Mouse (Mus musculus) erythroblast, embryonic 14.5 days (primary cell): ENCODE data around the gene Lrrc10. TPM values are rescaled to one million over a fixed set of nuclear protein-coding genes. Genes with fewer than 3 reads are reported as not detected.

Source experiments
- H3K27me3 ChIP-seq: 2 replicates; pipeline ENCODE4 v1.6.1; 2012; ENCODE audit warnings: inconsistent platforms; ENCODE audit not compliant: control insufficient read depth
- H3K36me3 ChIP-seq: 2 replicates; pipeline ENCODE4 v1.6.1; 2012; ENCODE audit warnings: mild to moderate bottlenecking, inconsistent platforms; ENCODE audit not compliant: control insufficient read depth
- H3K4me1 ChIP-seq: 2 replicates; pipeline ENCODE4 v1.6.1; 2012; ENCODE audit warnings: inconsistent platforms; ENCODE audit not compliant: control insufficient read depth
- H3K4me3 ChIP-seq: replicated peaks from 2 replicates; pipeline ENCODE3; 2012; ENCODE audit warnings: moderate library complexity, mild to moderate bottlenecking, inconsistent platforms
- H3K9me3 ChIP-seq: 2 replicates; pipeline ENCODE4 v1.6.1; 2012; ENCODE audit warnings: low read length, inconsistent platforms, mixed read lengths; ENCODE audit not compliant: control insufficient read depth
- GATA1 ChIP-seq: IDR thresholded peaks from 2 replicates; pipeline ENCODE4 v1.6.1; 2012; ENCODE audit warnings: low read length, inconsistent platforms, mixed read lengths
- TAL1 ChIP-seq: IDR thresholded peaks from 3 replicates; pipeline ENCODE4 v1.6.1; 2012; ENCODE audit warnings: low read length, inconsistent platforms, mixed read lengths
- polyA plus RNA-seq: library from polyadenylated mRNA; stranded (reverse); fragments of >175 nt; gene quantifications from 2 replicates; pipeline ENCODE4 v1.2.3, GENCODE M21; 2012

Gene Lrrc10
- not detected in 2 replicates for polyA plus RNA-seq

DNA sequence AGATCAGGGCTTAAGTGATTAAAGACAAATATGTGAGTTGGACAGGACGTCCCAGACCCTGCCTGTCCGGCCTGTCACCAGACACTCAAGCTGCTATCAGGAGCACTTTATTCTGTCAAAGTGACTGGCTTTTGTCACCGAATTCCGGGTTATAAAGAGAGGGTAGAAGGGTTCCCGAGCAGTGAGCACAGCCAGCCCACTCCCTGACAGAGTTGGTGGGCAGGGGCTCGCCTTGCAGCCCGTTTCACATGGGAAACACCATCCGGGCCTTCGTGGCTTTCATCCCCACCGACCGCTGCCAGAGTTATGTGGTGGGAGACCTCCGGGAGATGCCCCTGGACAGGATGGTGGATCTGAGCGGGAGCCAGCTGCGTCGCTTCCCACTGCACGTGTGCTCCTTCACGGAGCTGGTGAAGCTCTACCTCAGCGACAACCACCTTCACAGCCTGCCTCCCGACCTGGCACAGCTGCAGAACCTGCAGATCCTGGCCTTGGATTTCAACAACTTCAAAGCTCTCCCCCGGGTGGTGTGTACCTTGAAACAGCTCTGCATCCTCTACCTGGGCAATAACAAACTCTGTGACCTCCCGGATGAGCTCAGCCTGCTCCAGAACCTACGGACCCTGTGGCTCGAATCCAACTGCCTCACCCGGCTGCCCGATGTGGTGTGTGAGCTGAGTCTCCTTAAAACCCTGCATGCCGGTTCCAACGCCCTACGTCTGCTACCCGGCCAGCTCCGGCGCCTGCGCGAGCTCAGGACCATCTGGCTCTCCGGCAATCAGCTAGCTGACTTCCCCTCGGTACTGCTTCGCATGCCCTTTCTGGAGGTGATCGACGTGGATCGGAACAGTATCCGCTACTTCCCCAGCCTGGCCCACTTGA is at the start of gene Lrrc10:
Lrrc10 (plus strand) TSS at position 167 of the 882 bp plus-strand sequence.
- peaks cover 22% of the 10 kb centered on the region for H3K36me3 ChIP-seq
- H3K4me1 ChIP-seq: peaks cover 10% of the 10 kb centered on the region
- no peak within 1 kb of the TSS for H3K4me3 ChIP-seq
- no peak for TF ChIP-seq GATA1
- no peak for TF ChIP-seq TAL1
- peaks cover 22% of the 10 kb centered on the region for H3K27me3 ChIP-seq
- H3K9me3 ChIP-seq: no peaks in the 10 kb centered on the region

DNA sequence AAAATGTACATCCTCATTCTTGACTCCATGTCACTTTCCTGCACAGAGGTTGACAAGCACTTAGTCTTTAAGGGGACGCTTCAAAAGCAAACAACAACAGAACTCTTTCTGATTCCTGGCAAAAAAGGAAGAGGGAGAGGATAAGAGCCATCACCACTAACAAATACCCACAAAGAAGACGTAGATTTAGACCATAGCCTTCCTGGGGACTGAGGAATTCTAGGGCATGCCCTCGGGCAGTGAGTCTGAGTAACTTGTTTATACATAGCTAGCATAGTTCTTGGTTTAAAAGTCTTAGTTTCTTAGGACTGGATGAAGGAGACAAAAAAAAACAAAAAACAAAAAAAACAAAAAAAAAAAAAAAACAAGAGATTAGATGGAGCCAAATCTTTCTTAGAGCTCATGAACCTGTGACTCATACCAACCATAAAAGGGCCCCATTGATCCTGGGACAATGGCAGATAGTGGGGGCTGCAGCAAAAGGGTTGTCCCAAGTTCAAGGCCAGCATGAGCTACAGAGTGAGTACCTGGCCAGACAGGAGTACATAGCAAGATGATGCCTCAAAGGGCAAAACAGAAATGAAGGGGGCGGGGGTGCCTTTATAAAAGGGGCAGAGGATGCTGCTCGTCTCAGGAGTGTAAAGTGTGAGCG is 49.4 kb upstream of the Lrrc10 start:
- Histone ChIP-seq H3K9me3 (no peaks in the 10 kb centered on the region), H3K4me1 (no peaks in the 10 kb centered on the region), H3K36me3 (no peaks in the 10 kb centered on the region), H3K27me3 (no peaks in the 10 kb centered on the region), H3K4me3 (no peak overlapping the region)
- TF ChIP-seq GATA1: no peak
- TF ChIP-seq TAL1: no peak

DNA sequence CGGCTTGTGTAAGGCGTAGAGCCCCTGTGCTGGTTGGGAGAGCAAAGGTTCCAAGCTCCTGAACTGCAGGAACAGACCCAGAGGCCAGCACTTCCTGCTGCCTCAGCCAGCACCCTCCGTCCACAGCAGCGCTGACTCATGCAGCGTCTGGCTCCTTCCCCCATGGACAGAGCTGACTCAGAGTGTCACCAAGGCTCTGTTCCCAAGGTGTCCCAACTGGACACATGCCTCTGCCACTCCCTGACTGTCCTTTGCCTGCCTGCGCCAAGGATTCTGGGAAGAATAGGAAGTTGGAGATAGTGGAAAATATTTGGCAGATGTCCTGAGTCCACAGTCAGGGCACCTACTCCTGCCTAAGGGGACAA is 48.9 kb upstream of the Lrrc10 start:
- no peaks in the 10 kb centered on the region for H3K9me3 ChIP-seq
- H3K4me3 ChIP-seq: no peak overlapping the region
- H3K27me3 ChIP-seq: no peaks in the 10 kb centered on the region
- no peaks in the 10 kb centered on the region for H3K4me1 ChIP-seq
- H3K36me3 ChIP-seq: no peaks in the 10 kb centered on the region
- no peak for TF ChIP-seq TAL1
- TF ChIP-seq GATA1: no peak

DNA sequence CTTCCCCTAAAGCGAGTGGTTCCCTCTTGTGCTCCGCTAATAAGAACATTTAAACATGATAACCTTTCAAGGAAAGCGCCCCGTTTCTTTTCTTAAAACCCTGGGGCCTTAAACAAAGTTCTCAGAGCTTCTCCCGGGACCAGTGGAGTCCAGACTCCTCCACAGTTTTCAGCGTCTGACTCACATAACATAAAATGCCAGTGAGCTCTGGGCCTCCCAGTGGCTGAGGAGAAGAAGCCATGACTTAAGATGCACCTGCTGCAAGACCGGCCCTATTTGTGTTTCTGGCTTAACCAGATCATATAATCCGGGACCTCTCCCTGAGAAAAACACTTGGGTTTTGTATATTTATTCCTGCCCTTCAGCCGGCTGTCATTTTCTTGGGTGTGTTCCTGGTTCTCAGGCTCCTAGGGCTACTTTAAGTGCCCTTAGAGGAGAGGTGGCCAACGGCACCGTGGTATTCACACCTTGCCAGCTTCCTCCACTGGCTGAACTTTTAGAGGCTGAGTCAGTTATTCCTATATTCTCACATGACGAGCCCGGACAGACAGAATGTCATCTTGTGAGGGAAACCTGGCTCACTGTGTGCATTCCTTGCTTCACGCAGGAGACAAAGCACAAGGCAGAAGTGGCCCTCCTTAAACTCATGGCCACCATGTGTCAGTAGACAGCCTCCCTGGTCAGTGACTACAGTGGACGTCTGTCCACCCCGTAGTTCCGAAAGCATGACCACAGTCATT is 46.3 kb upstream of the Lrrc10 start:
- Histone ChIP-seq H3K36me3 (no peaks in the 10 kb centered on the region), H3K9me3 (no peaks in the 10 kb centered on the region), H3K4me1 (no peaks in the 10 kb centered on the region), H3K27me3 (no peaks in the 10 kb centered on the region), H3K4me3 (no peak overlapping the region)
- no peak for TF ChIP-seq GATA1
- TF ChIP-seq TAL1: no peak

DNA sequence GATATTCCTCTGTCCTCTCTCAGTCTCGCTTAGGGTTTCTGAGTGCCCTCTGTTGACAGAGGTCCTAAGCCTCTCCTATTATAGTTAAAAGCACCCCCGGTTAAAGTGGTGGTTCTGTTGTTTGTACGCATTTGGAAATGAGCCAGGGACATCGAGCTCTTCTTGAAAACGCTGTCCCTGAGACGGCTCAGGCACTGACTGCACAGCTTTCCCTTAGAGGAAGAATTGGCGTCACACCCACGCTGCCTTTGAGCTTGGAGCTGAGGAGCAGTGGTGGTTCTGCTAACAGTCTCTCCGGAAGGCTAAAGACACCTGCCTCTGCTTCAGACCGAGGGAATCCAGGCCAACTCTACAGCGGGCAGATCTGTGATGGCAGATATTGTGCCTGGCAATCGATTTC is 44.2 kb upstream of the Lrrc10 start:
- no peak for TF ChIP-seq TAL1
- no peak for TF ChIP-seq GATA1
- H3K36me3 ChIP-seq: no peaks in the 10 kb centered on the region
- no peaks in the 10 kb centered on the region for H3K4me1 ChIP-seq
- H3K27me3 ChIP-seq: no peaks in the 10 kb centered on the region
- H3K4me3 ChIP-seq: no peak overlapping the region
- no peaks in the 10 kb centered on the region for H3K9me3 ChIP-seq

DNA sequence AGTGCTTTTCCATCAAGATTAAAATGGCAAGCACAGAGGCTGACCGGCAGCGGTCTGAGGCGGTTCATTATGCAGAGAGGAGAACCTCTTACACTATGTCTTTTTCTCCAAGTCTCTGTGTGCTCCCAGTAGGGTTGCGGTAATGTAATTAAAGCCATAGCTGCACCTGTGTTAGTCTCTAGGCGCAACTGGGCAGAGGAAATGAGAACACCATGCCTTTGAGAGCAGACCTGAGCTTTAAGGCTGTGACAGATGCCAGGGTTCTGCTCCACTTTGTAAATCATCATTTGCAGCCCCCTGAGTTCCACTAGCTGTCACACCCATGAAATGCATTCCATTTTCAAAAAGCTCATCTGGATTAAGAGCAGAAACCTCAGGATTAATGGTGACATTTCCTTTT is 40.4 kb upstream of the Lrrc10 start:
- no peaks in the 10 kb centered on the region for H3K27me3 ChIP-seq
- no peak for TF ChIP-seq GATA1
- TF ChIP-seq TAL1: no peak
- H3K9me3 ChIP-seq: no peaks in the 10 kb centered on the region
- H3K4me3 ChIP-seq: no peak overlapping the region
- H3K4me1 ChIP-seq: no peaks in the 10 kb centered on the region
- no peaks in the 10 kb centered on the region for H3K36me3 ChIP-seq

DNA sequence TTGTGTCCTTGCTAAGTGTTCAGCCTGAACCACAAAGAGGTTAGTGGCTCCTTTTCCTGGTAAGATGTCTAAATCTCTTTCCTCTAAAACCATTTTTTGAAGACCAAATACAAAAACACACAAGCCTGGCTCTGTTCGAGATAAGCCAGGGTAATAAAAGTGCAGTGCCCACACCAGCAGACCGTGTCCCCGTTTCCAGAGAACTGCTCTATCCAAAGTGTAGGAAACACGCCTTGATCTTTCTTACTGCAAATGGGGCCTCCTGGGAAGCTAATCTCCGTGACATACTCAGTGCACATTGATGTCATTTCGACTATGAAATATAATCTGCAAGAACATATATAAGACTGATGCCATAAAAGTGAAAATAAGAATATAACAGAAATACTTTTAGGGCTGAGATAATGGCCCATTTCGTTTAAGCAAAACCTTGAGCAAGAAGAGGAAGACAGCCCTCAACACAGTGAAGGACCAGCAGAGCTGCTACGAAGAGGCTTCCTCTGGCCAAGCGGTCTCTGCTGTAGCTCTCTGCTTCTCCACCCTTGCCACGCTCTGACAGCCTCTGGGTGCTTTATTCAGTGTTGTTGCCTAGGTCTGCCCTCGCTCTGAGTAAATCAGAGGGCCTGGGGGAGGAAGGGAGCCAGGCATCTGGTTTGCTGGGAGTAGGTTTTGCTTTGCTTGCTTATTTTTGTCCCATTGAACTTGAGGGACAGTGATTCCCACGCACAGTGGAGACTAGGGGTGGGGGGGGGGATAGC is 39.3 kb upstream of the Lrrc10 start:
- TF ChIP-seq GATA1: no peak
- no peak for TF ChIP-seq TAL1

DNA sequence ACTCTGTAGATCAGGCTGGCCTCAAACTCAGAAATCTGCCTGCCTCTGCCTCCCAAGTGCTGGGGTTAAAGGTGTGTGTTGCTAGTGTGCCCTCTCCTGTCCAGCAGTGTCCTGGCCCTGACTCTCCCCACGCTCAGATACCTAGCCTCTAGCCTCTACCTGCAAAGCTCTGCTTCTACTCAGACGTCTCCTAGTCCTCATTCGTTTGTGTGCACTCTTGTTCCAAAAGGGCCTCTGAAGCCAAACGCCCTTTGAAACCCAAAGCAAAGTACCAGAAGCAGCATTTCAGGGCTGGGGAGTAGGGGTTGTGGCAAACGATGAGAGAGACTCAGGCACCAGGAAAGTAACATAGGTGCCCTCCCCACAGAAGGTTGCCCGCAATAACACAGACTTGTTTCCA is 35.5 kb upstream of the Lrrc10 start:
- Histone ChIP-seq H3K4me3 (no peak overlapping the region), H3K36me3 (no peaks in the 10 kb centered on the region), H3K9me3 (no peaks in the 10 kb centered on the region), H3K4me1 (no peaks in the 10 kb centered on the region), H3K27me3 (no peaks in the 10 kb centered on the region)
- TF ChIP-seq GATA1: no peak
- TF ChIP-seq TAL1: no peak

More for the DNA sequence above, 39.3 kb upstream of the Lrrc10 start:
- no peaks in the 10 kb centered on the region for H3K9me3 ChIP-seq
- H3K4me1 ChIP-seq: no peaks in the 10 kb centered on the region
- no peaks in the 10 kb centered on the region for H3K36me3 ChIP-seq
- H3K27me3 ChIP-seq: no peaks in the 10 kb centered on the region
- H3K4me3 ChIP-seq: no peak overlapping the region

DNA sequence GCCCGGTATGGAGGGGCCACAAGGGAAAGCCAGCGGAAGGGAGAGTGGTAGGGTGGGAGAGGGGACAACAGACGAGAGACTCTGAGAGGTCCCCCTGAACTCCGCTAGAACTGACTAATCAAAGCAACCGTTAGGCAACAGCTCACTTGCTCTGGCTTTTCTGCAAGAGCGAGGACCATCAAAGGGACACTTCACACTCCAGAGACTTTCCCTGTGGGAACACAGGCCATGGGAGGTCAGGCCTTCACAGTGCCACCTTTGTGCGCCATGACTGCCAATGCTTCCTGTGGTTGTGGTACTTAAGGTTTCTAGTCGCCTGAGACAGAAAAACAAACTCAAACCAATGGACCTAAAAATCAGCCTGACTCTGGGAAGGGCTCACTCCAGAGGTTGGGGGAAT is 34.1 kb upstream of the Lrrc10 start:
- H3K27me3 ChIP-seq: no peaks in the 10 kb centered on the region
- H3K9me3 ChIP-seq: no peaks in the 10 kb centered on the region
- no peaks in the 10 kb centered on the region for H3K36me3 ChIP-seq
- H3K4me1 ChIP-seq: no peaks in the 10 kb centered on the region
- H3K4me3 ChIP-seq: no peak overlapping the region
- TF ChIP-seq GATA1 (no peak), TAL1 (no peak)
